Mouse (Mus musculus): ENCODE results near the gene Ms4a2. TPM values are rescaled to one million over a fixed set of nuclear protein-coding genes. Genes with fewer than 3 reads are reported as not detected.
A peak's percentile ranks its signal among the peaks of the same experiment; 100 is the strongest.

Ms4a2 gene
- polyA plus RNA-seq, 1 experiment from 2014 or later: 0.59 TPM

DNA sequence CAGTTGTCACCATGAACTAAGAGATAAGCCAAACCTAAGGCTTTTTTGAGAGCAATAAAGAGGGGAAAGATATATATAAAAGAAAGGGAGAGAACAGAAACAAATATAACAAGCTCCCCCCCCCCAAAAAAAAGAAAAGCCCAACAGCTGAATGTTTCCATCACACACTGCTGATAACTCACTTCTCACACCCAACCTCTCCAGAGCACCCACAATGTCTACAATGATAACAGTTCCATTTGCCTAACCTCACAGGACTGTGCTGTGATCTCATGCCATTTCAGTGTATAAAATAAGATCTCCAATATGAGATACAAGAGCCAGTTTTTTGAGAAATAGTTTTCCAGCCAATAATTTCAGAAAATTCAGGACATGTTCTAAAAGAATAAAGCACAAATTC lies 5.5 kb downstream of the Ms4a2 start:
- ATAC-seq (ENCODE audit: low FRiP score, low read depth): no peak
- no peak overlapping the region for H3K27ac ChIP-seq
- H3K4me2 ChIP-seq (replicated peaks): no peak overlapping the region
- no peaks in the 10 kb centered on the region for H3K27me3 ChIP-seq
- H3K9ac ChIP-seq: no peak overlapping the region
- no peaks in the 10 kb centered on the region for H3K36me3 ChIP-seq
- H3K4me3 ChIP-seq: no peak overlapping the region
- no peaks in the 10 kb centered on the region for H3K9me3 ChIP-seq
- no peaks in the 10 kb centered on the region for H3K4me1 ChIP-seq

DNA sequence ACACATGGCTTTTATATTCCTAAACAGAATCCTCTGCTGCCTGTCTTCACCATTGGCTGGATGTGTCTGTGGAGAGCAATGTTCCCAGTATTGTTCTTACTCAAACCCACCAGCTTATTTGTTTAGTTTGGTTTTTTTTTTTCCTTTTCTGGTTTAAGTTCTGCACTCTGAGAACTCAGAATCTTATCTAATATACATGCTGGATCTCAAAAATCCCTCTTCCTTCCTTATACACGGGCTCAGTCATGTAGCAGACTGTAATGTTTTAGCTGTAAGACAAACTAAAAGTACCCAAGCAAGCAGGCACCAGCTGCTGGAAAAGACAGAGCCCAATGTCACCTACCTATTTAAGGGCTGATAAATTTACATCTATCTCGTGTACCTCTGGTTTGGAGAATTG lies 8.7 kb downstream of the Ms4a2 start:
- no peak overlapping the region for H3K4me3 ChIP-seq
- WGBS: 56% methylated on average over 2 of the region's 2 CpGs

DNA sequence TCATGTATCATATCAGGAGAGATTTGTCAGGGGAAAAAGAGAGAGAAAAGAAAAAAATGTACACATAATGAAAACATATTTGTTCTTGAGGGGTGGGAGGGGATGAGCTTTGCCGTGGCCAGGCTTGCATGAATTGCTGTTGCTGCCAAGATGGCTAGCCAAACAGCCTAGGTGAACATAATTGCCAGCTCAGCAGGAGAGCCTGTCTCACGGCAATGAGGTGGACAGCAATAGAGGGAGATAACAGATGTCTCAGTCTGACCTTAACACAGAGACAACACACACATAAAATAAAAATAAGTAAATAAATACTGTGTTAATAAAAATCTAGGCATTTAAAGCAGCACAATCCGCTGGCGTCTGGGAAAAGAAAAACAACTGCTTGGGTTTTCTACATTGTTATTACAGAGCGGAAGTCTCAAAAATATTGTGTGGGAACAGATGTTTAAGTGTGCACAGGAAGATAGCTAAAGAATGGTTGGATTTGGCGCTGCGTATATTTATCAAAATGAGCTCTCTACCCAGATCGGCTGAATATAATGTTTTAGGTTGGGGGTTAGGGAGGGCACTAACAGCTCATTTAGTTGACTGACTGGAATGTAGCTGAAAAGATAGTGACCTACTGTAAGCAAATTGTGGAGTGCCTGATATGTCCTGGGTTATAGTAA lies 9.6 kb downstream of the Ms4a2 start:
- no peaks in the 10 kb centered on the region for H3K9me3 ChIP-seq
- no peaks in the 10 kb centered on the region for H3K4me1 ChIP-seq
- H3K27me3 ChIP-seq: no peaks in the 10 kb centered on the region
- no peaks in the 10 kb centered on the region for H3K36me3 ChIP-seq
- no peak for ATAC-seq (ENCODE audit: low FRiP score, low read depth)
- H3K4me3 ChIP-seq: no peak overlapping the region
- no peak overlapping the region for H3K4me2 ChIP-seq (replicated peaks)
- no peak overlapping the region for H3K9ac ChIP-seq
- no peak overlapping the region for H3K27ac ChIP-seq
- WGBS: 74% methylated on average over 8 of the region's 8 CpGs

More for the DNA sequence above, 8.7 kb downstream of the Ms4a2 start:
- Histone ChIP-seq H3K27ac (no peak overlapping the region), H3K4me1 (no peaks in the 10 kb centered on the region), H3K36me3 (no peaks in the 10 kb centered on the region), H3K9me3 (no peaks in the 10 kb centered on the region), H3K27me3 (no peaks in the 10 kb centered on the region), H3K4me2 (replicated peaks) (no peak overlapping the region), H3K9ac (no peak overlapping the region)
- ATAC-seq (ENCODE audit: low FRiP score, low read depth): no peak

DNA sequence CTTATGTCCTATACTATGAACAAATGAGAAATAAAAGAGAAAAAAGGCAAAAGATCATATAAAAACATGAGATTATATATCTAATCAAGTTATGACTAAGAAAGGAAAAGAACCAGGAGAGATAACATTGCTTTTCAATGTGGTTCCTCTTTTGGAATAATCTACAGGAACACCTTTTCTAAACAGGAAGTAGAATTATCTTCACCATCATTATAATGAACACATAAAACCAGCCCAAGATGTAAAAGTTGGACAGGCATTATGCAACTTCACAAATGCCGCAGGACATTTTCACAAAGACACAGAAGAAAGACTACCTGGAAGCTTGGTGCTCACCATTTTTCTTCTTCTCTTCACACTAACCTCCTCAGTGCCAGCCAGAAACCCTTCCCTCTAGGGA lies 10.4 kb downstream of the Ms4a2 start:
- H3K4me3 ChIP-seq: no peak overlapping the region
- H3K4me2 ChIP-seq (replicated peaks): no peak overlapping the region
- H3K27me3 ChIP-seq: no peaks in the 10 kb centered on the region
- no peak overlapping the region for H3K9ac ChIP-seq
- WGBS: 82% methylated on average over 1 of the region's 1 CpGs
- H3K4me1 ChIP-seq: no peaks in the 10 kb centered on the region
- no peaks in the 10 kb centered on the region for H3K36me3 ChIP-seq
- no peak overlapping the region for H3K27ac ChIP-seq
- ATAC-seq (ENCODE audit: low FRiP score, low read depth): no peak
- no peaks in the 10 kb centered on the region for H3K9me3 ChIP-seq

DNA sequence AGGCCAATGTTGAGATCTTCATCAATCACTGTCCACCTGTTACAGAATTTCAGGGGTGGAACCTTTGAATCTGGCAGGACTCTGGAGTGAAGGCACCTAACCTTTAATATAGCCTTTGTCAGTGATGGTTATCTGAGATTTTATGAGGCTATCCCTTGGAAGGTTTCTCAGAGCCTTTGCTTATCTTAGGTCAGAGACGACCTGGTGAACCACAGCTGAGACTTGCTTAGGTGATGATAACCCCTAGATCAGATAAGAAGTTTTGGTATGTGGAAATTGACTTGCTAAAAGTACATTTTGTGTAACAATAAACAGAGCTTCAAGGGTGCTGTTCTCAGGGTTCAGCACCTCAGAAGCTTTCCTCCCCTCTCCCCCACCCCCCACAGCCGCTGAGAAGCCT lies 11.2 kb downstream of the Ms4a2 start:
- no peaks in the 10 kb centered on the region for H3K9me3 ChIP-seq
- ATAC-seq (ENCODE audit: low FRiP score, low read depth): no peak
- no peaks in the 10 kb centered on the region for H3K27me3 ChIP-seq
- no peak overlapping the region for H3K9ac ChIP-seq
- no peak overlapping the region for H3K4me2 ChIP-seq (replicated peaks)
- H3K36me3 ChIP-seq: no peaks in the 10 kb centered on the region
- H3K4me1 ChIP-seq: no peaks in the 10 kb centered on the region
- H3K27ac ChIP-seq: no peak overlapping the region
- 27% methylated on average over 2 of the region's 2 CpGs for WGBS
- no peak overlapping the region for H3K4me3 ChIP-seq

DNA sequence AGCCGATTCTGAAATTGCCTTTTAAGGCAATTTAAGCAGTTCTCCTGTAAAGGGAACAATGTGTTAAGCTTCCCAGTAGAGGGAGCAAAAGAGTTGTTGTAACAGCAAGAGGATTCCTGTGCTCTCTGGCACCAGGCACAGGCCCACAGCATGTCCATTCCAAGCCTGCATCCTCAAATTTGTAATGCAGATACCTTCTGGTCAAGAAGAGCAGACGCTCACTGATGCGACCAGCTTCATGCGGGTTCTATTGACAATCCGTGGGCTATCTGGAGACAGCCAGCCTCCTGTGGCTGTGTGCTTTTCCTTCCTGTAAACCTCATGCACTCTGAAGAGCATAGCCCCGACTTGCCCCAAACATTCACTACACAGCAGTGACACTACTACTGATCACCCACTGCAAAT lies 12.0 kb downstream of the Ms4a2 start:
- H3K27me3 ChIP-seq: no peaks in the 10 kb centered on the region
- no peaks in the 10 kb centered on the region for H3K4me1 ChIP-seq
- ATAC-seq (ENCODE audit: low FRiP score, low read depth): peak; percentile 66; the same call in 1 of the 2 replicates
- WGBS: 22% methylated on average over 6 of the region's 6 CpGs
- no peak overlapping the region for H3K9ac ChIP-seq
- no peaks in the 10 kb centered on the region for H3K36me3 ChIP-seq
- no peak overlapping the region for H3K27ac ChIP-seq
- H3K4me3 ChIP-seq: no peak overlapping the region
- no peak overlapping the region for H3K4me2 ChIP-seq (replicated peaks)
- no peaks in the 10 kb centered on the region for H3K9me3 ChIP-seq

DNA sequence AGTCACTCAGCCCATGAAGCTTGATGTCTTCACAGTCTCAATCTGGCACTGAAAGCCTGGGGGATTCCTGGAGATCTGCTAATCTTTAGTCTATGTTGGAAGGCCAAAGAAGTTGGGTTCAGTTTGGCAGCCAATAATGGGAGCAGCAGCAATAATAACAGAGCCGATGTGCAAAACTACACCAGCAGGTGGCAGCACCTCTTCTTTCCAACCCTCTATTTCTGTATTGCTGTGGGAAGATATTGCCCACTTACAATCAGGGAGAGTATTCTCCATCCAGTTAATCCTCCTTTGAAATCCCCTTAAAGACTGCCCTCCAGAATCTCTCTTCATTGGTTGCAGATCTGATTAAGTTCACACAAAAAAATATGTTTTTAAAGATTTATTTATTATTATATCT lies 15.3 kb downstream of the Ms4a2 start:
- ATAC-seq (ENCODE audit: low FRiP score, low read depth): no peak
- H3K9me3 ChIP-seq: no peaks in the 10 kb centered on the region
- no peak overlapping the region for H3K27ac ChIP-seq
- no peak overlapping the region for H3K9ac ChIP-seq
- WGBS: 7% methylated on average over 1 of the region's 1 CpGs
- no peaks in the 10 kb centered on the region for H3K27me3 ChIP-seq
- no peak overlapping the region for H3K4me2 ChIP-seq (replicated peaks)
- H3K4me3 ChIP-seq: no peak overlapping the region
- H3K4me1 ChIP-seq: no peaks in the 10 kb centered on the region
- H3K36me3 ChIP-seq: no peaks in the 10 kb centered on the region

DNA sequence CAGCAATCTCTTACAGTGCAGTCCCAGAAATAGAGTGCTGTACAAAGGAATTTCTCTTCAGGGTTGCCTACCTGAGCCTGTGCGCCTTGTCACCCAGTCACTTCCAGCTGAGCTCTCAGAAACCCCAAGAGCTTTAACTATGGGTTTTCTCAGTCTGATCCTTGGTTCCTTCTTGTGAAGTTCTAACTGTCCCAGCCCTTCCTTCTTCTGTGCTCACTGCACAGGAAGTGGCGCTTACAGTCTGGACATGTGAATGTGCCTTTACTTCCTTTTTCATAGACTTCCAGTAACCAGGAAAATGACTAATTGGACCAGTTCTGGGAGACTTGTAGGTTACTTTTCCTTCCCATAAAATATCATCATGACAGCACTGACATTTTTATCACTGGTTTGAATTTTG lies 18.9 kb downstream of the Ms4a2 start, which contains the start of gene Ms4a6d:
Gene Ms4a6d (minus strand): TSS at position 247 of the 400 bp plus-strand sequence.
- H3K9me3 ChIP-seq: no peaks in the 10 kb centered on the region
- 89% methylated on average over 2 of the region's 2 CpGs for WGBS
- H3K27ac ChIP-seq: no peak within 1 kb of the TSS
- no peak within 1 kb of the TSS for H3K4me2 ChIP-seq (replicated peaks)
- no peak within 1 kb of the TSS for H3K4me3 ChIP-seq
- H3K36me3 ChIP-seq: no peaks in the 10 kb centered on the region
- H3K4me1 ChIP-seq: no peaks in the 10 kb centered on the region
- H3K9ac ChIP-seq: no peak within 1 kb of the TSS
- no peak for ATAC-seq (ENCODE audit: low FRiP score, low read depth)
- H3K27me3 ChIP-seq: no peaks in the 10 kb centered on the region

DNA sequence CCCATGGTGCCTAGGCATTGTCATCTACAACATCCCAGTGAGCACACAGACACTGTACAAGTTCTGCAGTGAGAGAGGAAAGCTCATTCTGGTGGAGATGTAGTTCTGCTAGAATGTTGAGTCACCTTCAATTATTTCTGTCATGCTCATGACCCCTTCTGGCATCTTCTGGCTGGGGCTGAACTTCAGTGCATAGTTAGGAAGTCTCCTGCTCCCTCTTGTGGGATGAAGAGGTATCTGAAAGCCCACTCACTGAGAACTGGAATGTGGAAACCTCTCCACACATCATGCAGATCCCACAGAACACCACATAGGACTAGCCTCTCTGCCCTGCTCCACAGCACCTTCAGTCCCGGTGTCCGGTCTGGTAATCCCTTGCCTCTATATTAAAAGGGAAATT lies 21.5 kb downstream of the Ms4a2 start:
- Histone ChIP-seq H3K27ac (no peak overlapping the region), H3K9ac (no peak overlapping the region), H3K36me3 (no peaks in the 10 kb centered on the region), H3K4me2 (replicated peaks) (no peak overlapping the region), H3K4me3 (no peak overlapping the region), H3K9me3 (no peaks in the 10 kb centered on the region), H3K27me3 (no peaks in the 10 kb centered on the region), H3K4me1 (no peaks in the 10 kb centered on the region)
- no peak for ATAC-seq (ENCODE audit: low FRiP score, low read depth)
- WGBS: 88% methylated on average over 2 of the region's 2 CpGs

DNA sequence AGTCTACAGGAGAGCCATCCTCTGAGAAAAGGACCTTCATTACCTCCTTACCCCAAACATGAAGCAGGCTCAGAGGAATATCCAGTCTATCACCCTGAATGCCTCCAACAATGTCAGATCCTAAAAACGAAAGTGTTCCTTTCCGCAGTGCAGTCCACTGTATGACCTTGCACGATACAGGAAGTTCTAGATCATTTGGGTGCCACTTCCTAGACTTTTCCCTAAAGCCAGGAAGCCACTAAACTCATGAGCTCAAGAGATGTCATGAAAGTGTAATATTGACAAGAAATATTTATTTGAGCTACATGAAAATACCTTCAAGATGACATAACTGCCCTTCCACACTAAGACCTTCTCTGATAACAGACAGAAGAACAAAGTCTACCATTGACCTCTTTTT lies 22.2 kb downstream of the Ms4a2 start:
- Histone ChIP-seq H3K9ac (no peak overlapping the region), H3K36me3 (no peaks in the 10 kb centered on the region), H3K4me3 (no peak overlapping the region), H3K4me1 (no peaks in the 10 kb centered on the region), H3K9me3 (no peaks in the 10 kb centered on the region), H3K27ac (no peak overlapping the region), H3K27me3 (no peaks in the 10 kb centered on the region), H3K4me2 (replicated peaks) (no peak overlapping the region)
- 86% methylated on average over 3 of the region's 3 CpGs for WGBS
- no peak for ATAC-seq (ENCODE audit: low FRiP score, low read depth)

DNA sequence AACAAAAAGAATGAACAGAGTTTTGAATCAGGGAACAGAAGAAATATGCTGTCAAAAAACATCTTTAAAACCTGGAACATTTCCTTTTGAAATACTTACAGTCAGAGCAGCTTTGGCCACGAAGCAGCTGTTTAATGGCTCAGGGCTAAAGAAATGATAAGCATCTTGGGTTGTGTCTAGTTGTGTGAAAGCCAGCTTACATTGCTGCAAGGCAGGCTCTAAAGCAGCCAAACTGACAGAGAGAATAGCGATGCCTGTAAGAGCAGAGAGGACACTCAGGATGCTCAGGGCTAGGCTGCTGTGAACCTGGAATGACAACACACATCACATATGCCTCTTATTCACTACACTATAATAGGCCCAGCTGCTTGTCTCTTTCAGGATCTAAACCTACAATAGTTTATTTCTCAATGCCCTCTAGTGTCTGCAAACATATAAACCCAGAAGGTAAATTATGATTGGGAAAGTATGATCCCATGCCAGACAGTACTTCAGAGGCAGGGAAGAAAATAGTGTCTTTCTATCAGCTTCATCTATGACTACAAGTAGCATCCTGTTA lies 33.5 kb downstream of the Ms4a2 start:
- H3K36me3 ChIP-seq: no peaks in the 10 kb centered on the region
- H3K4me2 ChIP-seq (replicated peaks): no peak overlapping the region
- H3K27ac ChIP-seq: no peak overlapping the region
- no peak for ATAC-seq (ENCODE audit: low FRiP score, low read depth)
- H3K27me3 ChIP-seq: no peaks in the 10 kb centered on the region
- H3K9me3 ChIP-seq: no peaks in the 10 kb centered on the region
- H3K4me3 ChIP-seq: no peak overlapping the region
- H3K4me1 ChIP-seq: no peaks in the 10 kb centered on the region
- 78% methylated on average over 2 of the region's 2 CpGs for WGBS
- H3K9ac ChIP-seq: no peak overlapping the region

DNA sequence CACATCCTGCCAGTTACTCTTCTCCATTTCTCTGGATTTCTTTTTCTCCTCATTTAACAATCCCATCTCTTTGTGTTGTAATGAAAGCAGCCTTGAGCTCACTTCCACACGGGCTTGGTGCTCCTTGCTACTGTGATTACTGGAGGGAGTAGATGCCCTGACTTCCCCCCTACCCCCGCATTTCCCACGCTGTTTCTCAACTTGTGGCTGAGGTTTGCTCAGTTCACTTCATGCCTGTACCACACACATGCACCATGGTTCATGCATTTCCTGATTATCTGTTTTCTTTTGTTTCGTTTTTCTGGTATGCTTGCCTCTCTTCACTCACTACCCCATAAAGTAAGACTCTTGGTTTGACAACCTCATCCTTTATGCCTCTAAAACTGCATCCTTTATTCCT lies 34.3 kb downstream of the Ms4a2 start:
- H3K9ac ChIP-seq: no peak overlapping the region
- H3K27ac ChIP-seq: no peak overlapping the region
- no peaks in the 10 kb centered on the region for H3K4me1 ChIP-seq
- no peak for ATAC-seq (ENCODE audit: low FRiP score, low read depth)
- H3K9me3 ChIP-seq: no peaks in the 10 kb centered on the region
- no peak overlapping the region for H3K4me3 ChIP-seq
- H3K4me2 ChIP-seq (replicated peaks): no peak overlapping the region
- no peaks in the 10 kb centered on the region for H3K27me3 ChIP-seq
- no peaks in the 10 kb centered on the region for H3K36me3 ChIP-seq
- 78% methylated on average over 4 of the region's 4 CpGs for WGBS

DNA sequence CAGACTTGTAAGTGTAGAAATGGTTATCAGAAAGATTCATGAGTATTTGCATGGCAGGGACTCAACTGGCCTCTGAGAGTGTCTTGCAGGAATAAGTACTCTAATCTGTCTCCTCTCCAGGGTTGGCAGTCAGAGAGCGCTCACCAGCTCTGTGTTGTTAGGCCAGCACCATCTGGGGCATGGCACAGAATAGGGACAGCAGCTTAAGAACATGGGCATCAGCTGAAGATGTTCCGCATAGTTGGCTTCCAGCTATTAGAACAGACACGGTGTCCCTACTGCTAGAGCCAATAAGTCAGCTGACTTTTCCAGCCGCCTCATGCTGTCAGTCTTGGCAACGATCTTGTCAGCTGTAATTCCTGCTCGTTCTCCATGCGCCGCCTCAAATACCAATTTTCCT lies 48.6 kb downstream of the Ms4a2 start:
- ATAC-seq (ENCODE audit: low FRiP score, low read depth): no peak
- H3K4me3 ChIP-seq: no peak overlapping the region
- no peaks in the 10 kb centered on the region for H3K36me3 ChIP-seq
- no peaks in the 10 kb centered on the region for H3K9me3 ChIP-seq
- H3K27me3 ChIP-seq: no peaks in the 10 kb centered on the region
- H3K4me1 ChIP-seq: no peaks in the 10 kb centered on the region
- no peak overlapping the region for H3K4me2 ChIP-seq (replicated peaks)
- no peak overlapping the region for H3K9ac ChIP-seq
- 82% methylated on average over 8 of the region's 8 CpGs for WGBS
- no peak overlapping the region for H3K27ac ChIP-seq
